Mouse (Mus musculus): Measurements from ENCODE around the gene Col4a5. TPM values are rescaled to one million over a fixed set of nuclear protein-coding genes. Genes with fewer than 3 reads are reported as not detected.

Col4a5 gene
- polyA plus RNA-seq, 1 experiment from 2014 or later: 33.3 TPM

DNA sequence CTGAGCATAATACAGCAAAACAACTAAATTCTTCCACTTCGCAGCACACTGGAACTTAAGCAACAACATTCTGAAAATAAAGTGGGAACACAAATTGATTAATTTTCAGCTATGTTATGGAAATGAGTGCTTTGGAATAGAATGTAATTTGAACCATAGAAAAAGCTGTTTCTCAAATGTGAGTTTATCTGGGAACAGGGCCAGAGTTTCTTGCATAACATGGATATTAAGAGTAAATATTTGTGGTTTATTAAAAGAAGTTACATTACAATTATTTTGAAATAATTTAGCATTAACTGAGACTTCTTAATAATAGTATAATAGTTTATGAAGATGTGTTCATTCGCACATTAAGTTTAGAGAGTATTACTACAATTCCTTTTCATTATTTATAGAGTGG is 72.3 kb downstream of the Col4a5 start:
- Histone ChIP-seq H3K4me1 (ENCODE audit: control insufficient read depth, insufficient read depth, low read length) (no peaks in the 10 kb centered on the region), H3K9me3 (replicated peaks; ENCODE audit: control insufficient read depth, low read length) (no peaks in the 10 kb centered on the region), H3K36me3 (ENCODE audit: control insufficient read depth, insufficient read depth) (no peaks in the 10 kb centered on the region), H3K9ac (ENCODE audit: low read length) (no peak overlapping the region), H3K27ac (ENCODE audit: low read length) (no peak overlapping the region), H3K4me3 (ENCODE audit: low read length) (no peak overlapping the region), H3K27me3 (ENCODE audit: control insufficient read depth, insufficient read depth, low read length) (no peaks in the 10 kb centered on the region), H3K4me2 (ENCODE audit: low read depth, low read length) (no peak overlapping the region)
- 89% methylated on average over 2 of the region's 2 CpGs for WGBS
- no peak for ATAC-seq (replicated peaks; ENCODE audit: extremely low read depth, insufficient read depth, low FRiP score)

GRCm38 (mm10) chrX:141590242-141590641 is 115.1 kb downstream of the Col4a5 start:
- Histone ChIP-seq H3K4me3 (ENCODE audit: low read length) (no peak overlapping the region), H3K4me2 (ENCODE audit: low read depth, low read length) (no peak overlapping the region), H3K27ac (ENCODE audit: low read length) (no peak overlapping the region), H3K9ac (ENCODE audit: low read length) (no peak overlapping the region), H3K4me1 (ENCODE audit: control insufficient read depth, insufficient read depth, low read length) (no peaks in the 10 kb centered on the region), H3K9me3 (replicated peaks; ENCODE audit: control insufficient read depth, low read length) (no peaks in the 10 kb centered on the region), H3K27me3 (ENCODE audit: control insufficient read depth, insufficient read depth, low read length) (no peaks in the 10 kb centered on the region), H3K36me3 (ENCODE audit: control insufficient read depth, insufficient read depth) (0 out of 2 replicates have a peak, but pooled peaks cover under 1% of the 10 kb centered on the region)
- ATAC-seq (replicated peaks; ENCODE audit: extremely low read depth, insufficient read depth, low FRiP score): no peak
- WGBS: 34% methylated on average over 3 of the region's 3 CpGs

GRCm38 (mm10) chrX:141721725-141722124 is 246.5 kb downstream of the Col4a5 start:
- H3K9me3 ChIP-seq (replicated peaks; ENCODE audit: control insufficient read depth, low read length): no peaks in the 10 kb centered on the region
- no peak overlapping the region for H3K27ac ChIP-seq (ENCODE audit: low read length)
- H3K9ac ChIP-seq (ENCODE audit: low read length): no peak overlapping the region
- H3K4me1 ChIP-seq (ENCODE audit: control insufficient read depth, insufficient read depth, low read length): no peaks in the 10 kb centered on the region
- no peaks in the 10 kb centered on the region for H3K36me3 ChIP-seq (ENCODE audit: control insufficient read depth, insufficient read depth)
- peak overlapping the region; percentile 57 for H3K4me2 ChIP-seq (ENCODE audit: low read depth, low read length)
- H3K27me3 ChIP-seq (ENCODE audit: control insufficient read depth, insufficient read depth, low read length): peaks cover 50% of the 10 kb centered on the region
- H3K4me3 ChIP-seq (ENCODE audit: low read length): peak overlapping the region; percentile 41
- 8% methylated on average over 31 of the region's 33 CpGs for WGBS
- no peak for ATAC-seq (replicated peaks; ENCODE audit: extremely low read depth, insufficient read depth, low FRiP score)

- H3K36me3 ChIP-seq (ENCODE audit: control insufficient read depth, insufficient read depth): no peaks in the 10 kb centered on the region
- H3K4me1 ChIP-seq (ENCODE audit: control insufficient read depth, insufficient read depth, low read length): no peaks in the 10 kb centered on the region
- peaks cover 56% of the 10 kb centered on the region for H3K27me3 ChIP-seq (ENCODE audit: control insufficient read depth, insufficient read depth, low read length)
- whole genome bisulfite sequencing: 11% methylated on average over 16 of the region's 16 CpGs
- no peak overlapping the region for H3K27ac ChIP-seq (ENCODE audit: low read length)
- no peaks in the 10 kb centered on the region for H3K9me3 ChIP-seq (replicated peaks; ENCODE audit: control insufficient read depth, low read length)
- peak overlapping the region; percentile 63 for H3K4me2 ChIP-seq (ENCODE audit: low read depth, low read length)
- no peak for ATAC-seq (replicated peaks; ENCODE audit: extremely low read depth, insufficient read depth, low FRiP score)
- peak overlapping the region; percentile 45 for H3K4me3 ChIP-seq (ENCODE audit: low read length)
- no peak overlapping the region for H3K9ac ChIP-seq (ENCODE audit: low read length)
Measured at GRCm38 (mm10) chrX:141723936-141724335, 248.8 kb downstream of the Col4a5 start.

GRCm38 (mm10) chrX:141724391-141724891 is 249.3 kb downstream of the Col4a5 start:
- WGBS: 26% methylated on average over 51 of the region's 52 CpGs
- Histone ChIP-seq H3K27ac (ENCODE audit: low read length) (no peak overlapping the region), H3K4me2 (ENCODE audit: low read depth, low read length) (peak overlapping the region; percentile 63), H3K36me3 (ENCODE audit: control insufficient read depth, insufficient read depth) (no peaks in the 10 kb centered on the region), H3K27me3 (ENCODE audit: control insufficient read depth, insufficient read depth, low read length) (peaks cover 56% of the 10 kb centered on the region), H3K4me1 (ENCODE audit: control insufficient read depth, insufficient read depth, low read length) (no peaks in the 10 kb centered on the region), H3K4me3 (ENCODE audit: low read length) (peak overlapping the region; percentile 45), H3K9me3 (replicated peaks; ENCODE audit: control insufficient read depth, low read length) (no peaks in the 10 kb centered on the region), H3K9ac (ENCODE audit: low read length) (no peak overlapping the region)
- ATAC-seq (replicated peaks; ENCODE audit: extremely low read depth, insufficient read depth, low FRiP score): no peak

- ATAC-seq (replicated peaks; ENCODE audit: extremely low read depth, insufficient read depth, low FRiP score): no peak
- 16% methylated on average over 48 of the region's 51 CpGs for WGBS
- Histone ChIP-seq H3K4me3 (ENCODE audit: low read length) (peak within 1 kb of the TSS; percentile 45), H3K4me2 (ENCODE audit: low read depth, low read length) (peak within 1 kb of the TSS; percentile 63), H3K27ac (ENCODE audit: low read length) (no peak within 1 kb of the TSS), H3K36me3 (ENCODE audit: control insufficient read depth, insufficient read depth) (no peaks in the 10 kb centered on the region), H3K9ac (ENCODE audit: low read length) (no peak within 1 kb of the TSS), H3K9me3 (replicated peaks; ENCODE audit: control insufficient read depth, low read length) (no peaks in the 10 kb centered on the region), H3K4me1 (ENCODE audit: control insufficient read depth, insufficient read depth, low read length) (no peaks in the 10 kb centered on the region), H3K27me3 (ENCODE audit: control insufficient read depth, insufficient read depth, low read length) (peaks cover 51% of the 10 kb centered on the region)
Measured at GRCm38 (mm10) chrX:141724937-141725918, 250.0 kb downstream of the Col4a5 start, which contains the start of gene Irs4. TSS of gene Irs4 (minus strand) at chrX:141725263.

GRCm38 (mm10) chrX:141729570-141729969 is 254.4 kb downstream of the Col4a5 start:
- Histone ChIP-seq H3K27me3 (ENCODE audit: control insufficient read depth, insufficient read depth, low read length) (peaks cover 10% of the 10 kb centered on the region), H3K9me3 (replicated peaks; ENCODE audit: control insufficient read depth, low read length) (no peaks in the 10 kb centered on the region), H3K4me3 (ENCODE audit: low read length) (no peak overlapping the region), H3K27ac (ENCODE audit: low read length) (no peak overlapping the region), H3K4me2 (ENCODE audit: low read depth, low read length) (no peak overlapping the region), H3K4me1 (ENCODE audit: control insufficient read depth, insufficient read depth, low read length) (no peaks in the 10 kb centered on the region), H3K9ac (ENCODE audit: low read length) (no peak overlapping the region), H3K36me3 (ENCODE audit: control insufficient read depth, insufficient read depth) (no peaks in the 10 kb centered on the region)
- no peak for ATAC-seq (replicated peaks; ENCODE audit: extremely low read depth, insufficient read depth, low FRiP score)
- 48% methylated on average over 5 of the region's 5 CpGs for WGBS

Measured in heart, embryonic 16.5 days (tissue).